Mouse (Mus musculus) adrenal gland (tissue): ENCODE data around the gene Oas1e.

ENCODE experiments used
- intact Hi-C: fragments of 180-260 bp; cut with DNase I; formaldehyde crosslinking; loops from one replicate; pipeline ENCODE4 v1.15.1; 2025

Oas1e gene

DNA sequence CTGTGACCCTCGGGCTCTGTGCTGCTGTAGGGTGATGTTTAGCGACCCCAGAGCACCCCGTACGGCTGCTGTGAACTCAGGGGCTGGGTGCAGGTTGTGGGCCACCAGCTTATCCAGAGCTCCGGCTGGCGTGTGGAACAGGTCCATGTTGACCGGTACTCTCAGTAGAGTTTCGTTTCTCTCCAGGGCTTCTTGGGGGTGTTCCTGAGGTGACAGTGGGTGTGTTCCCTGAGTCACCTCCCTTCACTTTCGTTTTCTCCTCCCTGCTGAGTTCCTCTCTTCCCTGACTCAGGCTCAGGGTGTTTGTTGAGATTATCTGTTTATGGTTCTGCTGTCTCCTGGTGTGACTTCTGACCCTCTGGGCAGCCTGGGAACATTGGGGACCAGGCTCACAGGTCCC is 17.9 kb downstream of the Oas1e start, which contains the start of gene Oas3:
Gene Oas3, minus strand, starts transcription at position 184 of the 400 bp plus-strand sequence.
- intact Hi-C loops = no loop called here

DNA sequence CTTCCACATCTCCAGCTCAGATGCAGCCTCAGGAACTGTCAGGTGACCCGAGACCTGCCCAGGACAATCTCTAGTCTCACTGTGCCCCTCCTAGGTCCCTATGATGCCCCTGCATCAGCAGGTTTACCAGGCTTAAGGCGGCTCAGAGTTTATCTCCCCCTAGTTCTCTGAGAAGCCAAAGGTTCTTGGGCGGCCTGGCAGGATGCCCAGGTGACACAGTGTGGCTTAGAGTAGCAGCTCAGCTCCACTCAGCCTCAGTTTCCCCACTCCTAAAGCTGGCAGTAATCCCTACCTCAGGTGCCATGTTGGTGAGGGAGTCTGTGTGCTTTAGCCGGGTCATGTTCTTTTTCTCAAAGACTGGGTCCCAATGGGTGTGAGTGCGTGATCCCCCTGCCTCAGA is 18.5 kb downstream of the Oas1e start:
- intact Hi-C loops = no loop called here

DNA sequence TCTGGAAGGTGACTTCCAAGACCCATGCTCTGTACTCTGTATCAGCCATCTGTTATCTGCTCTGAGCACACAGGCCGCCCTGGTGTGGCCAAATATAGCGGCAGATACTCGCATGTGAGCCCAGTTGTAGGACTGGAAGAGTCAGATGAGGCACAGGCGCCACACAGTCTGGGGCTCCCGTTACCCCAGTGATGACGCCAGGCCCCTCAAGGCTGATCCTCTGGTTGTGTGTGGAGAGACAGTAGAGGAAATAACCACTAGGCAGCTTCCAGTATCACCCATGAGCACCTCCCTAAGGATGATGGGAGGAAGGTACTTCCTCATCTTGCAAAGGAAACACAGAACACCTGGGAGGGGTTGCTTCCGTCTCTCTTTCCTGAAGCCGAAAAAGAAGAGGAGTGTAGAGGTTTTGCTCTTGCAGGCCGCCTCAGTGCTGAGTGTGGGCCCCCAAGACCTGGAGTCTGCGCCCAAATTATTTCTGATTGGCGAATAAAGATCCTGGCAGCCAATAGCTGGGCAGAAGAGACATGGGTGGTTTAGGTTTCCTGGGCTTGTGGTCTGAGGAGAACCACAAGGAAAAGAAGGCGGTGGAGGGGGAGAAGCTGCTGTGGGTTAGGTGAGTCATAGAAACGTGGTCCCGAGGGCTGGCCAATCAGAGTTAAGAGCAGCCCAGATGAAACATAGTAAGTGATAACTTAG is 19.9 kb downstream of the Oas1e start:
- intact Hi-C loops = no loop called here

DNA sequence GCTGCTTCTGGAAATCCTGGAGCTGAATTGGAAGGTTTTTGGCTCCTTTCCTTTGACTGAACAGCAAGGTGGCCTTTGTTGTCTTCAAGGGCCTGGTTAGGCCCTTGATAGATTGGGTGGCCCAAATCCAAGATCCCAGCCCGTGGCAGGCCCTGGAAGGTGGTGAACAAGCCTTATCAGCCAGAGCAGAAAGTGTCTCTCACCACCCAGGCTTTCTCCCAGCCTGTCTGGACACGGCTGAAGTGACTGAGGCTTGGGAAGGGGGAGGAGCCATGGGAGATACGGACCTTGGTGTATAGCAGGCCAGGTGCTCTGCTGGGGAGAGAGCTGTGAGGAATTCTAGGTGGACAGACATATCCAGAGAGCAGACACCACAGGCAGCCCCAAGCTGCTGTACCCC is 25.9 kb downstream of the Oas1e start:
- intact Hi-C loops = no loop called here

DNA sequence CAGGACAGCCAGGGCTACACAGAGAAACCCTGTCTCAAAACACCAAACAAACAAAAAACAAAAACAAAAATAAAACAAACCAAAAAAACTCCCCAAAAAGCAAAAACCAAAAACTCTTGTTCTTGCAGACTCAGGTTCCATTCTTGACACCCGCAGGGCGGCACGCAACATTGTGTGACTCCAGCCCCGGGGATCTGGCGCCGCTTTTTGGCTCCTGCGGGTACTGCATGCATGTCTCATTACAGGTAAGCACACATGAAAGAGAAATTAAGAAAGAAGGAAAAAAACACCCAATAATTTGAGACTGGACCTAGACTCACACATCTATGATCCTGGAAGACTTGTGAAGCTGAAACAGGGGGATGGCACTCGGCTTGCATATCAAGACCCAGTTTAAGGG is 30.3 kb downstream of the Oas1e start:
- intact Hi-C loops = no loop called here

DNA sequence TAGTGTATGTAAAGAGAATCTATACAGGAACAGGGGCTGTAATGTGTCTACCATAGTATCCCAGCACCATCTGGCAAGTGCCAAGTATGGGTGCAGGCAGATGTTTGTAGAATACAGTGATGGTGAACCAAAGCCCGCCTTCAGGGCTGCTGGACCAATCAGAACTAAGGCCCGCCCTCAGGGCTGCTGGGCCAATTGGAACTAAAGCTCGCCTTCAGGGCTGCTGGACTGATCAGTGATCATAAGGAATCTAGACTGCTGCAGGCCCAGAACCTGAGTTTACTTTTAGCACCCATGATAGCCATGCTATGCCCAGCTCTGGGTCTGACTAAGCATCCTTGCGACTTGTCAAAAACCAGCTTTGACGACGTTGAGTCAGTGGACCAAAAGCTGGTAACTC is 33.4 kb downstream of the Oas1e start:
- intact Hi-C loops = no loop called here

DNA sequence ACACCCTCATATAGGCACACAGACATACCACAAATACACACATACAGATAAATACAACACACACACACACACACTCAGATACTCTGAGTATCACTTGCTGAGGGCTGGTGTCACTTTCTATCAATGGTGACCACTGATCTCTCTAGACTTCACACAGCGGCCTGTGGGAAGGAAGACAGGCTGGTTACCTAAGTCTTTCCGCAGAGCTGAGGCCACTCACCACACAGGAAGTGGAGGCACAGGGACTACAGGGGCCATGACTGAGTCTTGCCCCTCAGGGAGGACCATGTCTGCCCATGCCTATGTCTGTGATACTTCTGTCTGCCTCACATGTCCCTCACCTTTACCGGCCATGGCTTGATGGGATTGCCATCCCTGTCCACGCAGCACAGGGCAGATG is 41.1 kb downstream of the Oas1e start:
- intact Hi-C loops = no loop called here

DNA sequence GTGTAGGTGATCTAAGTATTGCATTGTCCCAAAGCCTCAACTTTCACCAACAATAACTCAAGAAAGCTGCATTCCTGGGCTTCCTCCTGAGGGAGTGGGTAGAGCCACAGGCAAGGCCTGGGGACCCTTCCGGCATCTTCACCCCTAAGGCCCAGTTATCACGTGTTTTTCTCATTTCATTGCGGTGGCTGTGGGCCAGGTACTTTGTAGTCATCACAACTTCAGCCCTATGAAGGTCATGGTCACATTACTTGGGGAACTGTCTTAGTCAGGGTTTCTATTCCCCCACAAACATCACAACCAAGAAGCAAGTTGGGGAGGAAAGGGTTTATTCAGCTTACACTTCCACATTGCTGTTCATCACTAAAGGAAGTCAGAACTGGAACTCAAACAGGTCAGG is 42.5 kb downstream of the Oas1e start:
- intact Hi-C loops = no loop called here

DNA sequence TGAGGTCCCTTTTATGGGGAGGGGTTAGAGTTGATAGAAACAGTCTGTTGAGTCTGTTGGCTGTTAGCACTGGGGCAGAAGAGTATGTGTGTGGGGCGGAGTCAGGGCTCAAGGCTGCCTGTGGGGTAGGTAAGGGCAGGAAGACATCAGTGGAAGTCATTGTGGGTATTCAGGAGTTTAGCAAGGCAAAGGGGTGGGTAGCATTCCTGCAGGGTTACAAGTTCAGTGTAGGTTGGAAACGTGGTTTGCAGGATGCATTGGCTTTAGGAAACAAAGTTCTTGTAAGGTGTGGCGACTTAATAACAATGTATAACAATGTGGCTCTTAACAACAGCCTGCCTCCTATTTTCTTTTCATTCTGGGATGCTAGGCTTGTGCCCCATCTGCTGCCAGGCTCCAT is 44.1 kb downstream of the Oas1e start:
- intact Hi-C loops = no loop called here

DNA sequence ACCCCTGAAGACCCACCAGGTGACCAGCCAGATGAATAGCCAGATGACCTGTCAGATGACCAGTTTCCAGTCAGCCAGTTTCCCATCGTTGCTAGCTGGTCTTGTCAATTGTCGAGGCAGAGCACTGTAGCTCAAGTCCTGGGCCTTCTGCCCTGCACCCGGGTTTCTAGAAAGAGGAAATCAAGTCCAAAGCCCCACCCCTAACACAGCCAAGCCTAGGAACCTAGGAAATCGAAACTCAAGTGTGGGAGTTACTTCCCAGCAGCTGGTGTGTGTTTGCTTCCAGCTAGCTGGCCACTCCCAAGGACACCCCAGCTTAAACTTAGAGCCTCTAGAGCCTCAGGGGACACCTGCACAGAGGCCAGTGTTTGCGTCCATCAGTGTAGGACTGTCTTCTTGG is 45.6 kb downstream of the Oas1e start, which contains the start of gene Oas2:
Gene Oas2, minus strand, starts transcription at position 166 of the 400 bp plus-strand sequence.
- intact Hi-C loops = no loop called here

DNA sequence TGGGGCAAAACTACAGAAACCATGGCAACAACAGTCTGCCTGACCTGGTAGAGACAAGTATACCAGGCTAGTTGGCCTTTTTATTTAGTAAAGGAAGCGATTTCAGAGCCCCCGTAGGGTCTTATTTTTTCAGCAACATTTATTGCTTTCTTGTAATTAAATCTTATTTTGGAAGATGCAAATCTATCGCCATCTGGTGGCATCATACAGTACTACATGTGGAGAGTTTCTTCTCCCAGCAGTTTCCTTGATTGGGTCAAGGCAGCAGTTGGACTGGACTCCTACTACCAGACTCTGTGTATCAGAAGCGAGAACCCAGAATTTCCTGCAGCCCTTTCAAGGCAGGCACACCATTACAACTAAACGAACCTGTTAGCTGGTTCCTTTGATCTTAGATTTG is 48.9 kb downstream of the Oas1e start:
- intact Hi-C loops = no loop called here

DNA sequence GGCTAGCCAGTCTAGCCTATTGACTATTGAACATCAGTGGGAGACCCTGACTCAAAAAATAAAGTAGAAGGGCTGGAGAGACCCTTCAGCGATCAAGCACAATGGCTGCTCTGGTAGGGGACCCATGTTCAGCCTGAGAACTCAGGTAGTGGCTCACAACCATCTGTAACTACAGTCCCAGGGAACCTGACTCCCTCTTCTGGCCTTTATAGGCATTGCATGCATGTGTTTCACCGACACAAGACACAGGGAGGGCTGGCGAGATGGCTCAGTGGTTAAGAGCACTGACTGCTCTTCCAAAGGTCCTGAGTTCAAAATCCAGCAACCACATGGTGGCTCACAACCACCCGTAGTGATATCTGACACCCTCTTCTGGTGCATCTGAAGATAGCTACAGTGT is 53.2 kb downstream of the Oas1e start:
- intact Hi-C loops = no loop called here
